Mouse (Mus musculus): ENCODE results near the gene Gphb5. TPM values are rescaled to one million over a fixed set of nuclear protein-coding genes. Genes with fewer than 3 reads are reported as not detected.
A peak's percentile ranks its signal among the peaks of the same experiment; 100 is the strongest.

Gphb5 gene
- not detected in 2 replicates for polyA plus RNA-seq (2011; ENCODE audit: insufficient read length, low read depth, missing spikeins)

- Histone ChIP-seq H3K27ac (ENCODE audit: insufficient read depth, low read length) (no peak within 1 kb of the TSS), H3K4me3 (ENCODE audit: insufficient read depth, low read length) (no peak within 1 kb of the TSS), H3K4me1 (ENCODE audit: control insufficient read depth, insufficient read depth, low read length) (no peaks in the 10 kb centered on the region)
- TF ChIP-seq CTCF (IDR thresholded peaks at IDR 0.05; ENCODE audit: borderline replicate concordance, insufficient read depth, low read length) = no peak
These were observed at the start of gene Gphb5 for GRCm38 (mm10) chr12:75416681-75417080. TSS of gene Gphb5 (minus strand) at chr12:75416781.

GRCm38 (mm10) chr12:75466206-75466605 lies 49.6 kb upstream of the Gphb5 start:
- H3K4me1 ChIP-seq (ENCODE audit: control insufficient read depth, insufficient read depth, low read length) = no peaks in the 10 kb centered on the region
- TF ChIP-seq POLR2A (IDR thresholded peaks at IDR 0.05; ENCODE audit: low read depth, low read length) (no peak), CTCF (IDR thresholded peaks at IDR 0.05; ENCODE audit: borderline replicate concordance, insufficient read depth, low read length) (no peak)
- no peak overlapping the region for H3K27ac ChIP-seq (ENCODE audit: insufficient read depth, low read length)
- H3K4me3 ChIP-seq (ENCODE audit: insufficient read depth, low read length) = no peak overlapping the region

DNA sequence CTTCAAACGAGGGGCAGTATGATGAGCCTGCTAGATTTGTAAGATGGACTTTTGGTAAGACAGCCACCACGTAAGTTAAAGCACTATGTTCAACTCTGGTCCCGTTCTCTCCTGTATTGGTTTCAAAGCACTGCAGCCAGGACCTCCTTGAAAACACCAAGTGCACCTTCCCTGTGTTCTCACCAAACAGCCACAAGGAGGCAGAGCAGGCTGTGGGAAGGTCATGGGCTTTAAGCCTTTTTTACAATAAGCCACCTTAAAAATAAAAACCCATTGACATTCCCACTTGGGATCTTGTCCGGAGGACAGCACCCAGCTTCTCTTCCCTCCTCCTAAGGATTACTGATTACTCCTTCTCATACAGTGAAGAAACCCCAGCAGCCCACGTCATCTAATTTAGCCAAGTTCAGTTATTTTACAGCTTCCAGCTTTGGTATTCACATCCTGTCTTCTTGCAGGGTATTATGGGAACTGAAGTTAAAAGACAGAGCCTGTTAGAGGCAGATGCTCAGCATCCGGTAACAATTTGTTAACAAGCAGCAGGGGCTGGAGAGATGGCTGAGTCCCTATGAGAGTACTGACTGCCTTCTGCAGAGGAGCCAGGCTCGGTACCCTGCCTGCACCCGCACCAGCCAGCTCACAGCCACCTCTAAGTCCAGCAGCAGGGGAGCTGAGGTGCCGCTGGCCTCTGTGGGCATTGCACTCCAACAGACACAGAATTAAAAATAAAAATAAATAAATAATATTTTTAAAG lies 47.6 kb upstream of the Gphb5 start:
- no peaks in the 10 kb centered on the region for H3K4me1 ChIP-seq (ENCODE audit: control insufficient read depth, insufficient read depth, low read length)
- no peak overlapping the region for H3K27ac ChIP-seq (ENCODE audit: insufficient read depth, low read length)
- H3K4me3 ChIP-seq (ENCODE audit: insufficient read depth, low read length) = no peak overlapping the region
- peak; percentile 80; the same call in 1 of the 2 replicates for TF ChIP-seq CTCF (IDR thresholded peaks at IDR 0.05; ENCODE audit: borderline replicate concordance, insufficient read depth, low read length)
- no peak for TF ChIP-seq POLR2A (IDR thresholded peaks at IDR 0.05; ENCODE audit: low read depth, low read length)

DNA sequence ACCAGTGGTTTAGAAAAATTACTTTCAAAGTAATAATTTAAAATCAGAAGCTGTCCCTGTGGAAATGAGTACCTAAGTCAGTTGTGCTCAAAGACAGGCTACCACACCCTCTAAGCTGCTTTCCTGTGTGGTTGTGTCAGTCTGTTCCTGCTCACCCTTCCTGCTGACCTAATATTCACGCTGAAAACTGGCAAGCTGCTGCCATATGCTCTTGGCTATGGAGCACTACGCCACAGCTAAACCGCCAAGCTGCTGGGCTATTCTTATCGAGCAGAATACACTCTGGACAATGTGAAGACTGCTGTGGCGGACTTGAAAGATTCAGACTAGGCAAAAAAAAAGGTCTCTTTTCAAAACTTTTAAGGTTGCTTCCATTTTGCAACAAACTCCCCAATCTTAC lies 44.0 kb upstream of the Gphb5 start:
- Histone ChIP-seq H3K27ac (ENCODE audit: insufficient read depth, low read length) (no peak overlapping the region), H3K4me3 (ENCODE audit: insufficient read depth, low read length) (no peak overlapping the region), H3K4me1 (ENCODE audit: control insufficient read depth, insufficient read depth, low read length) (no peaks in the 10 kb centered on the region)
- TF ChIP-seq POLR2A (IDR thresholded peaks at IDR 0.05; ENCODE audit: low read depth, low read length) (no peak), CTCF (IDR thresholded peaks at IDR 0.05; ENCODE audit: borderline replicate concordance, insufficient read depth, low read length) (no peak)

DNA sequence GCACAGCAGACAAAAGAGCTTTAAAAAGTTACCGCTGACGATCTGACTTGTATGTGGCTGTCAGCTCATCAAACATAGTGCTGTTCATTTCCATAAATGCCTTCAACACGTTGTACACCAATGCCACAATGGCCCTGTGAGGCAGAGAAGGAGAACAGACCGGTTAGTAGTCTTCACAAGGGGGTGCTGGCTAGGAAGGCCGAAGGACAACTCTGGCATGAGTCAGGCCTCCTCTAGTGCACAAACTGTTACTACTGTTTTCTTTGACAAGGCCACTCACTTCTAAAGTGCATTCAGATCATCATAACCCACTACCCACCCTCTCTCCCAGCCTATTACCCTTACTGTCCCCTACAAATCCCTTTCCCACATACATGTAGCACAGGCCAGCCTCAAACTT lies 43.1 kb upstream of the Gphb5 start:
- Histone ChIP-seq H3K27ac (ENCODE audit: insufficient read depth, low read length) (no peak overlapping the region), H3K4me3 (ENCODE audit: insufficient read depth, low read length) (no peak overlapping the region), H3K4me1 (ENCODE audit: control insufficient read depth, insufficient read depth, low read length) (no peaks in the 10 kb centered on the region)
- TF ChIP-seq POLR2A (IDR thresholded peaks at IDR 0.05; ENCODE audit: low read depth, low read length) (no peak), CTCF (IDR thresholded peaks at IDR 0.05; ENCODE audit: borderline replicate concordance, insufficient read depth, low read length) (no peak)

- Histone ChIP-seq H3K4me3 (ENCODE audit: insufficient read depth, low read length) (no peak overlapping the region), H3K4me1 (ENCODE audit: control insufficient read depth, insufficient read depth, low read length) (no peaks in the 10 kb centered on the region)
- TF ChIP-seq POLR2A (IDR thresholded peaks at IDR 0.05; ENCODE audit: low read depth, low read length) (no peak), CTCF (IDR thresholded peaks at IDR 0.05; ENCODE audit: borderline replicate concordance, insufficient read depth, low read length) (no peak)
These were observed 36.9 kb upstream of the Gphb5 start for GRCm38 (mm10) chr12:75453441-75453840.

GRCm38 (mm10) chr12:75453027-75453426 lies 36.4 kb upstream of the Gphb5 start:
- no peak overlapping the region for H3K27ac ChIP-seq (ENCODE audit: insufficient read depth, low read length)
- no peak for TF ChIP-seq CTCF (IDR thresholded peaks at IDR 0.05; ENCODE audit: borderline replicate concordance, insufficient read depth, low read length)
- TF ChIP-seq POLR2A (IDR thresholded peaks at IDR 0.05; ENCODE audit: low read depth, low read length) = no peak
- H3K4me3 ChIP-seq (ENCODE audit: insufficient read depth, low read length) = no peak overlapping the region
- no peaks in the 10 kb centered on the region for H3K4me1 ChIP-seq (ENCODE audit: control insufficient read depth, insufficient read depth, low read length)

More at GRCm38 (mm10) chr12:75453441-75453840, 36.9 kb upstream of the Gphb5 start:
- no peak overlapping the region for H3K27ac ChIP-seq (ENCODE audit: insufficient read depth, low read length)

DNA sequence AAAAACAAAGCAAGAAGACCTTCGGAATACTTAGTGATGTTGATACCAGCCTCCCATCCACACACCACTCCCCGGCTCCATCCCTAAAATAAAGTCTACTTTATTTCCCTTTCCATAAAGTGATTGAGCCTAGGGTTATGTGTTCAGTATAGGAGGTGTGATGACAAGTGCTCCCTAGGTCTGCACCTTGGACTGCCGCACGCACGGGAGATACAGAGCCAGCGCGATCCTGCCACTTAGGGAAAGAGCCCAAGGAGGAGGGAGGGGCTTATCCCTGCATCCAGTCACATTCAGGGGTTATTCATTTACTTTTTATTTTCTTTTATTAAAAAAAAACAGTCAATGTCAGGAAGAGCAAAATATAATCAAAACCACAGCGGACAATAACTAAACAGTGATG lies 34.0 kb upstream of the Gphb5 start:
- TF ChIP-seq POLR2A (IDR thresholded peaks at IDR 0.05; ENCODE audit: low read depth, low read length) (no peak), CTCF (IDR thresholded peaks at IDR 0.05; ENCODE audit: borderline replicate concordance, insufficient read depth, low read length) (no peak)
- no peak overlapping the region for H3K4me3 ChIP-seq (ENCODE audit: insufficient read depth, low read length)
- H3K4me1 ChIP-seq (ENCODE audit: control insufficient read depth, insufficient read depth, low read length) = no peaks in the 10 kb centered on the region

GRCm38 (mm10) chr12:75450011-75450410 lies 33.4 kb upstream of the Gphb5 start:
- Histone ChIP-seq H3K4me3 (ENCODE audit: insufficient read depth, low read length) (no peak overlapping the region), H3K4me1 (ENCODE audit: control insufficient read depth, insufficient read depth, low read length) (no peaks in the 10 kb centered on the region), H3K27ac (ENCODE audit: insufficient read depth, low read length) (no peak overlapping the region)
- TF ChIP-seq CTCF (IDR thresholded peaks at IDR 0.05; ENCODE audit: borderline replicate concordance, insufficient read depth, low read length) = no peak
- TF ChIP-seq POLR2A (IDR thresholded peaks at IDR 0.05; ENCODE audit: low read depth, low read length) = no peak

More for the DNA sequence above, 34.0 kb upstream of the Gphb5 start:
- H3K27ac ChIP-seq (ENCODE audit: insufficient read depth, low read length) = no peak overlapping the region

DNA sequence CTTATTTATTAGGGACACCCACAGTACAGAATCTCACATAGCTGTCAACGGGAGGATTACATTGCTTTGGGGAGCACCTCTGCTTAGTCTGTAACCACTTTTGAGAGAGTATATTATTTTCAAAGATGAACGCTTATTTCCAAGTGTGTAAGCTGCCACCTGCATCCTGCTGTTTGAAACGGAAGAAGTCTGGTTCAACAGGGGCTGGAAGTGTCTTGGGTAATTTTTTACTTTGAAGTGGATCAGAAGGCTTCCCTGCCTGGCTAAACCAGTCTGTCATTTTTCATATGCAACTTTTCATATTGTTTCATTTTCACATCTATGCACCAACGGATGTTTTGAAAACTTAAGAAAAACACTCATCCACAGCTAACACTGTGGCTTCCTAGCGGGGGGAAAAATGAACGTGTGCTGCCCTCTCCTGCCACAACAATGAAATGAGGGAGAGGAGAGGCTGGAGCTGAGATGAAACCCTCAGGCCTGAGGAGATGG lies 32.9 kb upstream of the Gphb5 start:
- H3K4me1 ChIP-seq (ENCODE audit: control insufficient read depth, insufficient read depth, low read length) = no peaks in the 10 kb centered on the region
- H3K4me3 ChIP-seq (ENCODE audit: insufficient read depth, low read length) = no peak overlapping the region
- TF ChIP-seq POLR2A (IDR thresholded peaks at IDR 0.05; ENCODE audit: low read depth, low read length) = no peak
- TF ChIP-seq CTCF (IDR thresholded peaks at IDR 0.05; ENCODE audit: borderline replicate concordance, insufficient read depth, low read length) = peak; percentile 6; the same call in 1 of the 2 replicates
- H3K27ac ChIP-seq (ENCODE audit: insufficient read depth, low read length) = no peak overlapping the region
